Mouse (Mus musculus) stomach, embryonic 15.5 days (tissue): ENCODE measurements around the gene Bcas1. TPM values are rescaled to one million over a fixed set of nuclear protein-coding genes. Genes with fewer than 3 reads are reported as not detected.

Source experiments
- ATAC-seq: fragments of 200-750 bp; cut with Nextera tagmentation; 2 replicates; pipeline ENCODE4 v1.8.0; 2017; ENCODE audit warnings: low read depth, moderate number of reproducible peaks, moderate TSS enrichment; ENCODE audit not compliant: insufficient read depth, low FRiP score
- H3K27ac ChIP-seq: fragments of 300-500 bp; sonication (generic); 2 replicates; pipeline ENCODE4 v1.5.1; 2015; ENCODE audit warnings: mild to moderate bottlenecking, inconsistent platforms
- H3K27me3 ChIP-seq: fragments of 300-500 bp; sonication (generic); replicated peaks from 2 replicates; pipeline ENCODE4 v1.6.1; 2015; ENCODE audit warnings: inconsistent platforms
- H3K36me3 ChIP-seq: fragments of 300-500 bp; sonication (generic); 2 replicates; pipeline ENCODE4 v1.6.1; 2015; ENCODE audit warnings: inconsistent platforms
- H3K4me1 ChIP-seq: fragments of 300-500 bp; sonication (generic); 2 replicates; pipeline ENCODE4 v1.6.1; 2015; ENCODE audit warnings: inconsistent platforms
- H3K4me2 ChIP-seq: fragments of 300-500 bp; sonication (generic); 2 replicates; pipeline ENCODE4 v1.6.1; 2015; ENCODE audit warnings: mild to moderate bottlenecking, inconsistent platforms
- H3K4me3 ChIP-seq: fragments of 300-500 bp; sonication (generic); replicated peaks from 2 replicates; pipeline ENCODE4 v1.5.1; 2015; ENCODE audit warnings: inconsistent platforms
- H3K9ac ChIP-seq: fragments of 300-500 bp; sonication (generic); 2 replicates; pipeline ENCODE4 v1.6.1; 2015; ENCODE audit warnings: inconsistent platforms
- H3K9me3 ChIP-seq: fragments of 300-500 bp; sonication (generic); 2 replicates; pipeline ENCODE4 v1.6.1; 2016; ENCODE audit warnings: inconsistent platforms
- WGBS: fragments of 180-500 bp; shearing (Covaris S2); methylation state at CpG from one replicate; pipeline ENCODE4 v1.1.7; 2015; 5-methylcytosine and 5-hydroxymethylcytosine counted together
- polyA plus RNA-seq: library from polyadenylated mRNA; unstranded; fragments of >200 nt; fragmentation: Nextera tagmentation; extraction: Ambion mirVana; gene quantifications from 2 replicates; pipeline ENCODE4 v1.2.1, GENCODE M21; 2015

The Bcas1 gene
- polyA plus RNA-seq, 1 experiment from 2014 or later: 4.5 TPM

GRCm38 (mm10) chr2:170343819-170344317, 83.8 kb downstream of the Bcas1 start:
- Histone ChIP-seq H3K4me2 (peak overlapping the region; percentile 24), H3K27me3 (no peaks in the 10 kb centered on the region), H3K27ac (peak overlapping the region; percentile 87), H3K4me3 (no peak overlapping the region), H3K36me3 (no peaks in the 10 kb centered on the region), H3K4me1 (peaks cover 24% of the 10 kb centered on the region), H3K9ac (no peak overlapping the region), H3K9me3 (no peaks in the 10 kb centered on the region)
- 18% methylated on average over 10 of the region's 10 CpGs for WGBS
- peak; percentile 74 for ATAC-seq

GRCm38 (mm10) chr2:170343133-170343818, 84.4 kb downstream of the Bcas1 start:
- peak; percentile 30; the same call in 1 of the 2 replicates for ATAC-seq
- 20% methylated on average over 17 of the region's 17 CpGs for WGBS
- peaks cover 24% of the 10 kb centered on the region for H3K4me1 ChIP-seq
- H3K27me3 ChIP-seq: no peaks in the 10 kb centered on the region
- H3K36me3 ChIP-seq: no peaks in the 10 kb centered on the region
- no peaks in the 10 kb centered on the region for H3K9me3 ChIP-seq
- H3K4me3 ChIP-seq: no peak overlapping the region
- peak overlapping the region; percentile 87 for H3K27ac ChIP-seq
- no peak overlapping the region for H3K9ac ChIP-seq
- H3K4me2 ChIP-seq: peak overlapping the region; percentile 24

GRCm38 (mm10) chr2:170342312-170342830, 85.3 kb downstream of the Bcas1 start:
- no peaks in the 10 kb centered on the region for H3K36me3 ChIP-seq
- no peaks in the 10 kb centered on the region for H3K9me3 ChIP-seq
- no peak for ATAC-seq
- peaks cover 24% of the 10 kb centered on the region for H3K4me1 ChIP-seq
- H3K9ac ChIP-seq: no peak overlapping the region
- no peak overlapping the region for H3K4me3 ChIP-seq
- H3K27ac ChIP-seq: no peak overlapping the region
- no peak overlapping the region for H3K4me2 ChIP-seq
- WGBS: 85% methylated on average over 12 of the region's 12 CpGs
- no peaks in the 10 kb centered on the region for H3K27me3 ChIP-seq

GRCm38 (mm10) chr2:170341179-170341578, 86.5 kb downstream of the Bcas1 start:
- Histone ChIP-seq H3K36me3 (no peaks in the 10 kb centered on the region), H3K4me3 (no peak overlapping the region), H3K9me3 (no peaks in the 10 kb centered on the region), H3K27me3 (no peaks in the 10 kb centered on the region), H3K27ac (no peak overlapping the region), H3K9ac (no peak overlapping the region), H3K4me2 (no peak overlapping the region), H3K4me1 (peaks cover 24% of the 10 kb centered on the region)
- 73% methylated on average over 8 of the region's 8 CpGs for WGBS
- ATAC-seq: no peak

- 59% methylated on average over 9 of the region's 9 CpGs for WGBS
- no peak for ATAC-seq
These were observed 91.3 kb downstream of the Bcas1 start for GRCm38 (mm10) chr2:170336266-170336760.

GRCm38 (mm10) chr2:170335168-170335567, 92.5 kb downstream of the Bcas1 start:
- H3K4me2 ChIP-seq: no peak overlapping the region
- no peaks in the 10 kb centered on the region for H3K36me3 ChIP-seq
- H3K9ac ChIP-seq: no peak overlapping the region
- H3K4me3 ChIP-seq: no peak overlapping the region
- H3K27ac ChIP-seq: no peak overlapping the region
- no peaks in the 10 kb centered on the region for H3K9me3 ChIP-seq
- H3K27me3 ChIP-seq: no peaks in the 10 kb centered on the region
- H3K4me1 ChIP-seq: peaks cover 5% of the 10 kb centered on the region; the same call in 1 of the 2 replicates
- WGBS: 87% methylated on average over 5 of the region's 5 CpGs
- no peak for ATAC-seq

More at GRCm38 (mm10) chr2:170336266-170336760, 91.3 kb downstream of the Bcas1 start:
- Histone ChIP-seq H3K27ac (no peak overlapping the region), H3K27me3 (no peaks in the 10 kb centered on the region), H3K4me2 (no peak overlapping the region), H3K9me3 (no peaks in the 10 kb centered on the region), H3K9ac (no peak overlapping the region), H3K4me3 (no peak overlapping the region), H3K36me3 (no peaks in the 10 kb centered on the region), H3K4me1 (no peaks in the 10 kb centered on the region)

- peaks cover 9% of the 10 kb centered on the region for H3K4me1 ChIP-seq
- H3K27ac ChIP-seq: no peak overlapping the region
- H3K9ac ChIP-seq: no peak overlapping the region
- H3K4me2 ChIP-seq: no peak overlapping the region
- ATAC-seq: no peak
- 35% methylated on average over 2 of the region's 2 CpGs for WGBS
- no peaks in the 10 kb centered on the region for H3K36me3 ChIP-seq
- no peaks in the 10 kb centered on the region for H3K9me3 ChIP-seq
- no peaks in the 10 kb centered on the region for H3K27me3 ChIP-seq
- no peak overlapping the region for H3K4me3 ChIP-seq
These were observed 95.8 kb downstream of the Bcas1 start for GRCm38 (mm10) chr2:170331870-170332269.

GRCm38 (mm10) chr2:170330466-170330865, 97.2 kb downstream of the Bcas1 start:
- H3K36me3 ChIP-seq: no peaks in the 10 kb centered on the region
- no peak for ATAC-seq
- H3K9ac ChIP-seq: no peak overlapping the region
- no peaks in the 10 kb centered on the region for H3K27me3 ChIP-seq
- no peak overlapping the region for H3K4me2 ChIP-seq
- peak overlapping the region; percentile 45 for H3K27ac ChIP-seq
- H3K9me3 ChIP-seq: no peaks in the 10 kb centered on the region
- H3K4me1 ChIP-seq: peaks cover 9% of the 10 kb centered on the region
- WGBS: 52% methylated on average over 8 of the region's 8 CpGs
- no peak overlapping the region for H3K4me3 ChIP-seq

GRCm38 (mm10) chr2:170329921-170330320, 97.7 kb downstream of the Bcas1 start:
- H3K4me1 ChIP-seq: peaks cover 9% of the 10 kb centered on the region
- H3K4me3 ChIP-seq: no peak overlapping the region
- no peak overlapping the region for H3K9ac ChIP-seq
- H3K27ac ChIP-seq: peak overlapping the region; percentile 45; the same call in 1 of the 2 replicates
- ATAC-seq: no peak
- no peaks in the 10 kb centered on the region for H3K9me3 ChIP-seq
- H3K4me2 ChIP-seq: no peak overlapping the region
- WGBS: 75% methylated on average over 13 of the region's 13 CpGs
- H3K27me3 ChIP-seq: no peaks in the 10 kb centered on the region
- H3K36me3 ChIP-seq: no peaks in the 10 kb centered on the region

GRCm38 (mm10) chr2:170323925-170324347, 103.7 kb downstream of the Bcas1 start:
- H3K4me3 ChIP-seq: peak overlapping the region; percentile 36
- H3K9ac ChIP-seq: no peak overlapping the region
- H3K4me1 ChIP-seq: peaks cover 17% of the 10 kb centered on the region
- peak overlapping the region; percentile 67 for H3K4me2 ChIP-seq
- no peaks in the 10 kb centered on the region for H3K9me3 ChIP-seq
- peak; percentile 54 for ATAC-seq
- no peaks in the 10 kb centered on the region for H3K27me3 ChIP-seq
- H3K36me3 ChIP-seq: no peaks in the 10 kb centered on the region
- WGBS: 2% methylated on average over 19 of the region's 19 CpGs
- no peak overlapping the region for H3K27ac ChIP-seq

- H3K9me3 ChIP-seq: no peaks in the 10 kb centered on the region
- no peaks in the 10 kb centered on the region for H3K36me3 ChIP-seq
- H3K9ac ChIP-seq: no peak overlapping the region
- no peaks in the 10 kb centered on the region for H3K27me3 ChIP-seq
- H3K4me1 ChIP-seq: peaks cover 20% of the 10 kb centered on the region
- no peak overlapping the region for H3K4me2 ChIP-seq
- H3K4me3 ChIP-seq: no peak overlapping the region
- 32% methylated on average over 3 of the region's 3 CpGs for WGBS
- peak overlapping the region; percentile 40 for H3K27ac ChIP-seq
- ATAC-seq: no peak
These were observed 105.6 kb downstream of the Bcas1 start for GRCm38 (mm10) chr2:170322013-170322414.

GRCm38 (mm10) chr2:170321579-170321978, 106.1 kb downstream of the Bcas1 start:
- no peaks in the 10 kb centered on the region for H3K9me3 ChIP-seq
- 58% methylated on average over 5 of the region's 5 CpGs for WGBS
- no peak overlapping the region for H3K9ac ChIP-seq
- H3K27ac ChIP-seq: peak overlapping the region; percentile 40; the same call in 1 of the 2 replicates
- H3K27me3 ChIP-seq: no peaks in the 10 kb centered on the region
- no peak overlapping the region for H3K4me3 ChIP-seq
- H3K36me3 ChIP-seq: no peaks in the 10 kb centered on the region
- H3K4me2 ChIP-seq: no peak overlapping the region
- ATAC-seq: no peak
- H3K4me1 ChIP-seq: peaks cover 20% of the 10 kb centered on the region
